Mouse (Mus musculus) hindbrain, embryonic 12.5 days (tissue): ENCODE measurements around the gene Slc16a13. TPM values are rescaled to one million over a fixed set of nuclear protein-coding genes. Genes with fewer than 3 reads are reported as not detected.

Experiments used
- ATAC-seq: fragments of 200-750 bp; cut with Nextera tagmentation; 2 replicates; pipeline ENCODE4 v1.8.0; 2017; ENCODE audit warnings: moderate TSS enrichment; ENCODE audit not compliant: low FRiP score
- H3K27ac ChIP-seq: fragments of 300-500 bp; sonication (generic); 2 replicates; pipeline ENCODE4 v1.5.1; 2016; ENCODE audit warnings: mild to moderate bottlenecking
- H3K27me3 ChIP-seq: fragments of 300-500 bp; sonication (generic); 2 replicates; pipeline ENCODE4 v1.6.1; 2016; ENCODE audit warnings: mild to moderate bottlenecking
- H3K36me3 ChIP-seq: fragments of 300-500 bp; sonication (generic); 2 replicates; pipeline ENCODE4 v1.6.1; 2016; ENCODE audit warnings: mild to moderate bottlenecking
- H3K4me1 ChIP-seq: fragments of 300-500 bp; sonication (generic); 2 replicates; pipeline ENCODE4 v1.6.1; 2016
- H3K4me2 ChIP-seq: fragments of 300-500 bp; sonication (generic); replicated peaks from 2 replicates; pipeline ENCODE4 v1.6.1; 2016; ENCODE audit warnings: mild to moderate bottlenecking
- H3K4me3 ChIP-seq: fragments of 300-500 bp; sonication (generic); 2 replicates; pipeline ENCODE4 v1.5.1; 2016; ENCODE audit warnings: mild to moderate bottlenecking
- H3K9ac ChIP-seq: fragments of 300-500 bp; sonication (generic); 2 replicates; pipeline ENCODE4 v1.6.1; 2016; ENCODE audit warnings: mild to moderate bottlenecking, moderate library complexity
- H3K9me3 ChIP-seq: fragments of 300-500 bp; sonication (generic); replicated peaks from 2 replicates; pipeline ENCODE4 v1.6.1; 2016; ENCODE audit warnings: mild to moderate bottlenecking
- WGBS: fragments of 180-500 bp; shearing (Covaris S2); methylation state at CpG from one replicate; pipeline ENCODE4 v1.1.7; 2016; 5-methylcytosine and 5-hydroxymethylcytosine counted together
- polyA plus RNA-seq: library from polyadenylated mRNA; unstranded; fragments of >200 nt; fragmentation: Nextera tagmentation; extraction: Ambion mirVana; gene quantifications from 2 replicates; pipeline ENCODE4 v1.2.1, GENCODE M21; 2016

Slc16a13 gene
- polyA plus RNA-seq, 1 experiment from 2014 or later, result 20.8 TPM

DNA sequence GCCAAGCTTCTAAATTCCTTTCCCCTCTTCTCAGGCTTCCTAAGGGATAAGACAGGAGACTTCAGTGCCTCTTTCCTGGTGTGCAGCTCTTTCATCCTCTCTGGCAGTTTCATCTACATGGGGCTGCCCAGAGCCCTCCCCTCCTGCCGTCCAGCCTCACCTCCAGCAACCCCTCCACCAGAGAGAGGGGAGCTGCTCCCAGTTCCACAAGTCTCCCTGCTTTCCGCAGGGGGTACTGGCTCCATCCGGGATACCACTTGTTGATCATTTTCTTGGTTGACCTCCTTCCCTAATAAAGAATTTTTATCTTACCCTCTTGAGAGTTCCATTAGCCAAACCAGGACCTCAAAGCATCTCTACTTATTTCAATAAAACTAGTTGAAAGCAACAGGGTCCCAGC, 4.8 kb downstream of the Slc16a13 start:
- ATAC-seq, result no peak
- peaks cover 35% of the 10 kb centered on the region for H3K4me1 ChIP-seq
- H3K9me3 ChIP-seq, result no peaks in the 10 kb centered on the region
- no peak overlapping the region for H3K27ac ChIP-seq
- 61% methylated on average over 2 of the region's 3 CpGs for WGBS
- no peak overlapping the region for H3K4me3 ChIP-seq
- no peak overlapping the region for H3K4me2 ChIP-seq
- H3K36me3 ChIP-seq, result peaks cover 21% of the 10 kb centered on the region
- H3K9ac ChIP-seq, result no peak overlapping the region
- peaks cover 66% of the 10 kb centered on the region for H3K27me3 ChIP-seq

- Histone ChIP-seq H3K36me3 (peaks cover 21% of the 10 kb centered on the region), H3K9me3 (no peaks in the 10 kb centered on the region), H3K4me1 (peaks cover 35% of the 10 kb centered on the region), H3K27ac (no peak overlapping the region), H3K4me2 (no peak overlapping the region), H3K4me3 (peak overlapping the region; percentile 33), H3K9ac (no peak overlapping the region), H3K27me3 (peaks cover 68% of the 10 kb centered on the region)
- WGBS, result 7% methylated on average over 22 of the region's 22 CpGs
- ATAC-seq, result no peak
These were observed 5.6 kb downstream of the Slc16a13 start for GRCm38 (mm10) chr11:70215301-70215700.

- H3K4me3 ChIP-seq, result peak overlapping the region; percentile 33
- peaks cover 68% of the 10 kb centered on the region for H3K27me3 ChIP-seq
- H3K9ac ChIP-seq, result peak overlapping the region; percentile 59; the same call in 1 of the 2 replicates
- no peak; the same call in 1 of the 2 replicates for ATAC-seq
- H3K36me3 ChIP-seq, result peaks cover 21% of the 10 kb centered on the region
- H3K4me2 ChIP-seq, result peak overlapping the region; percentile 57
- no peaks in the 10 kb centered on the region for H3K9me3 ChIP-seq
- 6% methylated on average over 18 of the region's 18 CpGs for WGBS
- H3K4me1 ChIP-seq, result peaks cover 31% of the 10 kb centered on the region
- H3K27ac ChIP-seq, result no peak overlapping the region
These were observed 6.0 kb downstream of the Slc16a13 start for GRCm38 (mm10) chr11:70214856-70215209.

GRCm38 (mm10) chr11:70214191-70214855, 6.5 kb downstream of the Slc16a13 start:
- Histone ChIP-seq H3K4me2 (peak overlapping the region; percentile 57), H3K4me1 (peaks cover 26% of the 10 kb centered on the region), H3K36me3 (peaks cover 21% of the 10 kb centered on the region), H3K9ac (peak overlapping the region; percentile 59), H3K4me3 (peak overlapping the region; percentile 33), H3K27ac (no peak overlapping the region), H3K27me3 (peaks cover 68% of the 10 kb centered on the region), H3K9me3 (no peaks in the 10 kb centered on the region)
- peak; percentile 38; the same call in 1 of the 2 replicates for ATAC-seq
- WGBS, result under 1% methylated on average over 46 of the region's 46 CpGs

- WGBS, result 7% methylated on average over 26 of the region's 26 CpGs
- Histone ChIP-seq H3K9me3 (no peaks in the 10 kb centered on the region), H3K27ac (no peak overlapping the region), H3K4me2 (peak overlapping the region; percentile 57), H3K9ac (peak overlapping the region; percentile 59), H3K4me3 (peak overlapping the region; percentile 33), H3K36me3 (peaks cover 19% of the 10 kb centered on the region), H3K27me3 (peaks cover 68% of the 10 kb centered on the region), H3K4me1 (peaks cover 20% of the 10 kb centered on the region)
- ATAC-seq, result peak; percentile 20; the same call in 1 of the 2 replicates
These were observed 7.1 kb downstream of the Slc16a13 start for GRCm38 (mm10) chr11:70213736-70214135.

DNA sequence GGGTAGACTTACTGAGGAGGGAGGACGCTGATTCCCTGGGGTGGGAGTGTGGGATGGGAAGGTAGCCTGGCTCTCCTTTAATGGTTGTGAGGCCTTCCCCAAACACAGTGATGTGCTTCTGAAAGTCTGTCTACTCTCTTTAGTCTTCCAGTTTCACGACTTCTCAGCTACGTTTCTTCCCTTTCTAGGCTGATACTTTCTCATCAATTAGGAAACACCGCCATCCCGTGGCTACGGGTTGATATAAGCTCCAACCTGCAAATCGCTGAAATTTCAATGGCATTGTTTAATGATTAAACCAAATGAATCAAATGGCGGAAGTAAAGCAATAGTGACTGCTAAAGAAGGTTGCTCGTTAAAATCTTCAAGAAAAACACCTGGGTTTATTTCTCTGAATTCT, 8.0 kb downstream of the Slc16a13 start:
- Histone ChIP-seq H3K27ac (no peak overlapping the region), H3K4me3 (no peak overlapping the region), H3K4me2 (no peak overlapping the region), H3K4me1 (peaks cover 16% of the 10 kb centered on the region), H3K9me3 (no peaks in the 10 kb centered on the region), H3K27me3 (peaks cover 65% of the 10 kb centered on the region), H3K9ac (no peak overlapping the region), H3K36me3 (peaks cover 15% of the 10 kb centered on the region)
- ATAC-seq, result no peak
- WGBS, result 19% methylated on average over 9 of the region's 9 CpGs

- ATAC-seq, result no peak
- H3K27me3 ChIP-seq, result peaks cover 61% of the 10 kb centered on the region
- H3K4me1 ChIP-seq, result peaks cover 16% of the 10 kb centered on the region
- H3K9me3 ChIP-seq, result no peaks in the 10 kb centered on the region
- H3K27ac ChIP-seq, result no peak within 1 kb of the TSS
- peaks cover 10% of the 10 kb centered on the region for H3K36me3 ChIP-seq
- peak within 1 kb of the TSS; percentile 57 for H3K4me2 ChIP-seq
- H3K9ac ChIP-seq, result no peak within 1 kb of the TSS
- H3K4me3 ChIP-seq, result no peak within 1 kb of the TSS
- WGBS, result 73% methylated on average over 6 of the region's 6 CpGs
These were observed 8.4 kb downstream of the Slc16a13 start, which contains the start of gene Slc16a11 for GRCm38 (mm10) chr11:70212423-70212822. Slc16a11 (plus strand) TSS chr11:70212752.

GRCm38 (mm10) chr11:70211972-70212371, 8.9 kb downstream of the Slc16a13 start:
- Histone ChIP-seq H3K9ac (no peak overlapping the region), H3K4me3 (no peak overlapping the region), H3K9me3 (no peaks in the 10 kb centered on the region), H3K27ac (no peak overlapping the region), H3K27me3 (peaks cover 56% of the 10 kb centered on the region), H3K36me3 (peaks cover 5% of the 10 kb centered on the region), H3K4me1 (peaks cover 16% of the 10 kb centered on the region), H3K4me2 (no peak overlapping the region)
- 78% methylated on average over 6 of the region's 6 CpGs for whole genome bisulfite sequencing
- ATAC-seq, result no peak

GRCm38 (mm10) chr11:70210681-70211080, 10.2 kb downstream of the Slc16a13 start:
- Histone ChIP-seq H3K27me3 (peaks cover 43% of the 10 kb centered on the region), H3K36me3 (no peaks in the 10 kb centered on the region), H3K4me3 (no peak overlapping the region), H3K9ac (no peak overlapping the region), H3K27ac (no peak overlapping the region), H3K9me3 (no peaks in the 10 kb centered on the region), H3K4me2 (no peak overlapping the region), H3K4me1 (peaks cover 16% of the 10 kb centered on the region)
- ATAC-seq, result no peak
- 91% methylated on average over 2 of the region's 2 CpGs for WGBS

DNA sequence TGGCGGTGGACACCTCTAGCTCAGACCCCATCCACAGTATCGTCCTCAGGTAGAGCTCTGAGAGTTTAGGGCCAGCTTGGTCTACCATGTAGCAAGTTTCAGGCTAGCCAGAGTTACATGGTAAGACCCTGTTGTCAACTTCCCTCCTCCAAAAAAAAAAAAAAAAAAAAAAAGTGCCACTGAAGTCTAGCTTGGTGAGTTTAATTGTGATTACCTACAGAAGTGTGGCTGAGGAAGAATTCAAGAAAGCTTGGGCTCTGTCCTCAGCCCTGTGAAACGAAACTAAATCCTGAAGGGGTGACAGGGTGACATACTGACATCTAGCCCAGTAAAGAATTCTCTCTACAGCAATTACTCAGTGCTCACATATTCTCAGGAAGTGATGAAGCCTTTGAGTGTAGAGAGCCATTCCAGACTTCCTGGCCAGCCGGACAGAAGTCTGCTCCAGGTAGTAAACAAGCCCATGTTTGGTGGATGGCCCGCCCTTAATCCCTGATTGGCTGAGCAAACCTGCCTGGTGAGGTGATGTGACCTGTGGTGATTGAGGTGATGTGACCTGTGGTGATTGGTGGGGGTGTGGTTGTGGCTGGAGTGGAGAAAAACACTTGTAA, 12.0 kb downstream of the Slc16a13 start:
- Histone ChIP-seq H3K9me3 (no peaks in the 10 kb centered on the region), H3K27me3 (peaks cover 25% of the 10 kb centered on the region), H3K4me2 (no peak overlapping the region), H3K36me3 (no peaks in the 10 kb centered on the region), H3K4me3 (no peak overlapping the region), H3K4me1 (peaks cover 4% of the 10 kb centered on the region), H3K27ac (no peak overlapping the region), H3K9ac (no peak overlapping the region)
- WGBS, result 73% methylated on average over 5 of the region's 5 CpGs
- ATAC-seq, result no peak

- Histone ChIP-seq H3K9ac (no peak overlapping the region), H3K4me3 (no peak overlapping the region), H3K4me2 (no peak overlapping the region), H3K27me3 (peaks cover 11% of the 10 kb centered on the region), H3K36me3 (no peaks in the 10 kb centered on the region), H3K27ac (no peak overlapping the region), H3K9me3 (no peaks in the 10 kb centered on the region), H3K4me1 (no peaks in the 10 kb centered on the region)
- WGBS, result 84% methylated on average over 7 of the region's 7 CpGs
- no peak for ATAC-seq
These were observed 13.6 kb downstream of the Slc16a13 start for GRCm38 (mm10) chr11:70207283-70207682.

DNA sequence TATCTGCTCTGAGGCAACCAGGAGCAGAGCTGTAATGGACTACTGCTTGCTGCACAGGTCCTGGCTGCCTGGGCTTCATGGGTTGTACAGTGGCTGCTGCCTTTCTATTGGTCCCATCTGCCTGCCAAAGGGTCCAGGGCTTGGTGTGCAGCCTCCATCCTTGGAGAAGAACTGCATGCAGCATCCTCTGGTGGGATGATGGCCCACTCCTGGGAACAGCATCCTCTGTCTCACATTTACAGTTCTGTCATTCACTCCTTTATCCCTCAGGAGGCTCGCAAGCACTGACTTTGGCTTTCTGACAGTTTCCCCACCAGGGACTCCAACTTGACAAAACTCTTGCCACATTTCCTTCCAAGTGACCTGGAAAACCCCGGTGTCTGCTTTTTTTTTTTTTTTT, 14.1 kb downstream of the Slc16a13 start:
- H3K4me3 ChIP-seq, result no peak overlapping the region
- no peak overlapping the region for H3K9ac ChIP-seq
- no peak for ATAC-seq
- H3K27ac ChIP-seq, result no peak overlapping the region
- no peak overlapping the region for H3K4me2 ChIP-seq
- H3K36me3 ChIP-seq, result no peaks in the 10 kb centered on the region
- no peaks in the 10 kb centered on the region for H3K9me3 ChIP-seq
- H3K4me1 ChIP-seq, result no peaks in the 10 kb centered on the region
- H3K27me3 ChIP-seq, result peaks cover 6% of the 10 kb centered on the region; the same call in 1 of the 2 replicates
- WGBS, result 83% methylated on average over 2 of the region's 2 CpGs

GRCm38 (mm10) chr11:70201691-70202090, 19.2 kb downstream of the Slc16a13 start:
- no peaks in the 10 kb centered on the region for H3K9me3 ChIP-seq
- no peak overlapping the region for H3K4me3 ChIP-seq
- H3K27ac ChIP-seq, result no peak overlapping the region
- H3K4me1 ChIP-seq, result no peaks in the 10 kb centered on the region; the same call in 1 of the 2 replicates
- ATAC-seq, result no peak
- no peaks in the 10 kb centered on the region for H3K36me3 ChIP-seq
- H3K27me3 ChIP-seq, result no peaks in the 10 kb centered on the region
- no peak overlapping the region for H3K9ac ChIP-seq
- WGBS, result 39% methylated on average over 5 of the region's 5 CpGs
- no peak overlapping the region for H3K4me2 ChIP-seq
